Mouse (Mus musculus): ENCODE results near the gene Fbxl17. TPM values are rescaled to one million over a fixed set of nuclear protein-coding genes. Genes with fewer than 3 reads are reported as not detected.

Gene Fbxl17
- polyA plus RNA-seq, 1 experiment: 9.3 TPM

DNA sequence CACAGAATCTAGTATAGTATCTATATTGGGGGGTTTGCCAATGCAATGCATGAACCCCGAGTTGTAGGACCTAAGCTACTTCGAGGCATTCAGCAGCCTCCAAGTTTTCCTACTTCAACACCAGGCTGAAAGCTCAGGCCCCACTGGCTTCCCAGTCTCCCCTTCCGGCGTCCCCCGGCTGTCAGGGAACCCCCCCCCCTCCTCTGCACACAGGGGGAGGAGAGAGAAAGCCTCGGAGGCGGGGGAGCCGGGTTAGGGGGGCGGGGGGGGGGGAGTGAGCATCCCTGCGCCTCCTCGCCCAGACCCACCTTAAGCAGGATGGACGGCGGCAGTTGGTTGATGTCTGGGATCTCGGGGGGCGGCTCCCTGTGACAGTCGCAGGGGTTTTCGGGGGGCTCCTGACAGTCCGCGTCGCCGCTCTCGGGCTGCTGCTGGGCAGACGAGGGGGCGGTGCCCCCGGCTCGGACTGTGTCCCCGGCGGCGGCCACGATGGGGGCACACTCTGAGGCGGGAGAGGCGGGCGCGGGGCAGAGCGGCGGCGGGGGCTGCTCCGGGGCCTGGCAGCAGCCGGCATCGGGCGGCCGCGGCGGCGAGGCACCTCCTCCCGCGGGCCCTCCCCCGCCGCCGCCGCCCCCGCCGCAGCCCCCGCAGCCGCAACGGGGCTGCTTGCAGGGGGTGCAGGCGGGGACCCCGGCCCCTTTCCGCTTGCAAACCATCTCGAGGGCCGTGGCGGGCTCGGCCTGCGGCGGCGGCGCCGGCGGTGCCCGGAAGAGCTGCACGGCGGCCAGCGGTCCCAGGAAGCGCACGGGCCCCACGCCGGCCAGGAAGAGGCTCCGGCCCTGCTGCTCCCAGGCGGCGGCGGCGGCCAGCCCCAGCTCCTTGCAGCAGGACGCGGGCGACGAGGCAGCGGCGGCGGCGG, 841 bp downstream of the Fbxl17 start:
- H3ac ChIP-seq (ENCODE audit: control insufficient read depth, insufficient read length): peak overlapping the region; percentile 84
- peaks cover 38% of the 10 kb centered on the region for H3K79me2 ChIP-seq (ENCODE audit: control insufficient read depth, insufficient read depth)
- peak overlapping the region; percentile 31 for H3K4me3 ChIP-seq
- no peak for TF ChIP-seq CEBPB (IDR thresholded peaks at IDR 0.05; ENCODE audit: insufficient read depth, poor library complexity, severe bottlenecking)
- no peak for TF ChIP-seq E2F4 (IDR thresholded peaks at IDR 0.05; ENCODE audit: insufficient read depth)
- no peak for TF ChIP-seq MYOD1 (IDR thresholded peaks at IDR 0.05; ENCODE audit: control insufficient read depth in 1 of 3, insufficient read length in 2 of 3, low read depth in 2 of 3)
- no peak for TF ChIP-seq USF1 (IDR thresholded peaks at IDR 0.05; ENCODE audit: low read depth)
- TF ChIP-seq MAX (IDR thresholded peaks at IDR 0.05; ENCODE audit: low read depth): no peak
- no peak for TF ChIP-seq TCF12 (IDR thresholded peaks at IDR 0.05; ENCODE audit: insufficient read depth, poor library complexity, severe bottlenecking)
- peak overlapping the region; percentile 98 for H3K4me2 ChIP-seq (ENCODE audit: low read depth)
- no peaks in the 10 kb centered on the region for H3K27me3 ChIP-seq (ENCODE audit: control insufficient read depth, insufficient read depth, insufficient read length)
- no peaks in the 10 kb centered on the region for H3K36me3 ChIP-seq (ENCODE audit: control insufficient read depth, insufficient read depth)

DNA sequence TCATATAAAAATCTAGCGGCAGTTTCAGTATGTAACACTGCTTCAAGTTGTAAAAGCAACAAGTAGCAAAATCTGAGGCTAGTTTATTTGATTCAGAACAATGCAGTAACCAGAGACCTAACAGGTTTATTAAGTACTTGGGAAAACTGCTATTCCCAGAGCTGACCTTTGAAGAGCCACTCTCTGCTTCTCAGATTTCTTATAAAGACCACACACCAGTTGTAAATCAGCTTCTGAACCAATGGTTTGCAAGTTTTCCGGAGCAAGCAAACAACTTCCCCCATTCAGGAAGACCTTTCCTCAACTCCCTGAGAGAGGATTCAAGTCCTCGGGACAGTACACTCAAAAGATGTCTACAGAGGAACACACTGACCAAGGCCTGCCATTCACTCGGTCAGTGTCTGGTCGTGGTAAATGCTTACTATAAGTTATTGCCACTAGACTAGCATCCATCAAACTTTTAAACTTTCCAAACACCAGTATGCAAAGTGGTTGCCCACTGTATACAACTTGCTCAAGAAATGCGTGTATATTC, 1.6 kb downstream of the Fbxl17 start:
- Histone ChIP-seq H3ac (ENCODE audit: control insufficient read depth, insufficient read length) (peak overlapping the region; percentile 84), H3K36me3 (ENCODE audit: control insufficient read depth, insufficient read depth) (no peaks in the 10 kb centered on the region), H3K79me2 (ENCODE audit: control insufficient read depth, insufficient read depth) (peaks cover 45% of the 10 kb centered on the region), H3K4me3 (peak overlapping the region; percentile 31), H3K4me2 (ENCODE audit: low read depth) (peak overlapping the region; percentile 98), H3K27me3 (ENCODE audit: control insufficient read depth, insufficient read depth, insufficient read length) (no peaks in the 10 kb centered on the region)
- TF ChIP-seq SRF (IDR thresholded peaks at IDR 0.05; ENCODE audit: control insufficient read depth, insufficient read length, low read depth) (no peak), MYOD1 (IDR thresholded peaks at IDR 0.05; ENCODE audit: control insufficient read depth in 1 of 3, insufficient read length in 2 of 3, low read depth in 2 of 3) (no peak), POLR2AphosphoS2 (IDR thresholded peaks at IDR 0.05; ENCODE audit: insufficient read length, low read depth) (no peak), REST (IDR thresholded peaks at IDR 0.05; ENCODE audit: insufficient read depth, insufficient read length) (no peak), TCF3 (IDR thresholded peaks at IDR 0.05; ENCODE audit: insufficient read length, low read depth) (no peak), MAX (IDR thresholded peaks at IDR 0.05; ENCODE audit: low read depth) (no peak), MYOG (IDR thresholded peaks at IDR 0.05; ENCODE audit: control insufficient read depth in 1 of 3, insufficient read depth in 1 of 3, insufficient read length in 2 of 3, low read depth in 2 of 3) (no peak), E2F4 (IDR thresholded peaks at IDR 0.05; ENCODE audit: insufficient read depth) (no peak), CEBPB (IDR thresholded peaks at IDR 0.05; ENCODE audit: insufficient read depth, poor library complexity, severe bottlenecking) (no peak), POLR2A (IDR thresholded peaks at IDR 0.05; ENCODE audit: insufficient read length, low read depth) (no peak), USF1 (IDR thresholded peaks at IDR 0.05; ENCODE audit: low read depth) (no peak), TCF12 (IDR thresholded peaks at IDR 0.05; ENCODE audit: insufficient read depth, poor library complexity, severe bottlenecking) (no peak)

DNA sequence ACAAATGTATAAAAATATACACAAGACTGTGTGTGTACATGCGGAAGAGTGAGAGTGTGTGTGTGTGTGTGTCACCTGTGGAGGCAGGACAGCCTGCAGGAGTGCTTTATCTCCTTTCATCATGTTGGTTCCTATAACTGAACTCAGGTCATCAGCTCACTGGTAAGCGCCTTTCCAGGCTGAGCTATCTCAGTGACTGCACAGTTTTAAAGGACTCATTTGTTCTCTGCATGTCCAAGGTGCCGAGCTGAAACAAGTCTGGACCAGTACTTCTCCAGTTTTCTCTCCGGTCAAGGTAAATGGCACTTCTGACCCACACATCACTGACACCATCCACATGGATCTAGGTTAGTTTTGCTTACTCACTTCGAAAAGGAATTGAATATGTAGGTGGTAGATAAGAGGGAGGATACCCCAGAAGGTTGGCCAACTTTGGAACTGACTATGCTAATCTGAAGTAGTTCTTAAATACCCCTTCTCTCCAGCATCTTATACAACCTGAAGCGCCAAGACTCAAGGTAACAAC, 2.5 kb downstream of the Fbxl17 start:
- Histone ChIP-seq H3K27me3 (ENCODE audit: control insufficient read depth, insufficient read depth, insufficient read length) (no peaks in the 10 kb centered on the region), H3ac (ENCODE audit: control insufficient read depth, insufficient read length) (no peak overlapping the region), H3K4me2 (ENCODE audit: low read depth) (peak overlapping the region; percentile 98), H3K79me2 (ENCODE audit: control insufficient read depth, insufficient read depth) (peaks cover 50% of the 10 kb centered on the region), H3K4me3 (no peak overlapping the region), H3K36me3 (ENCODE audit: control insufficient read depth, insufficient read depth) (no peaks in the 10 kb centered on the region)
- TF ChIP-seq MYOG (IDR thresholded peaks at IDR 0.05; ENCODE audit: control insufficient read depth in 1 of 3, insufficient read depth in 1 of 3, insufficient read length in 2 of 3, low read depth in 2 of 3) (no peak), USF1 (IDR thresholded peaks at IDR 0.05; ENCODE audit: low read depth) (no peak)

DNA sequence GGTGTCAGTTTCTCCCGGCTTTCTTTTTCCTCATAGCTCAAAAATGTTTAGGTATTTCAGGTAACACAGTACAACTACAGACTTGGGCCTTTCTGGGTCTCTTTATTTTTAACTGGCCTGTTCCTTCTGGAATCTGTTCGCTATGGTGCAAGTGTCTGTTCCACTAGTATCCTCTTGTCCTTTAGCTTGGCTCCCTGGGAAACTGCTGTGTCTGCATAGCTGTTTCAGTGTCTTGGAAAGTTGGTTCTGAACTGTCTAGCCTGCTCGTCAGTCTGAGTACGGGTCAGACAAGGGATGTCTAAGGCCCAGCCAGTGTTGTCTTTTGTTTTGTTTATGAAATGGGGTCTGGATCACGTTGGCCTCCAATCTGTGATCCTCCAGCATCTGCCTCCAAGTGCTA, 3.7 kb downstream of the Fbxl17 start:
- TF ChIP-seq TCF3 (IDR thresholded peaks at IDR 0.05; ENCODE audit: insufficient read length, low read depth): no peak
- no peak for TF ChIP-seq POLR2AphosphoS2 (IDR thresholded peaks at IDR 0.05; ENCODE audit: insufficient read length, low read depth)
- no peak for TF ChIP-seq TCF12 (IDR thresholded peaks at IDR 0.05; ENCODE audit: insufficient read depth, poor library complexity, severe bottlenecking)
- TF ChIP-seq REST (IDR thresholded peaks at IDR 0.05; ENCODE audit: insufficient read depth, insufficient read length): no peak
- no peak for TF ChIP-seq USF1 (IDR thresholded peaks at IDR 0.05; ENCODE audit: low read depth)
- TF ChIP-seq SRF (IDR thresholded peaks at IDR 0.05; ENCODE audit: control insufficient read depth, insufficient read length, low read depth): no peak
- no peak for TF ChIP-seq MYOG (IDR thresholded peaks at IDR 0.05; ENCODE audit: control insufficient read depth in 1 of 3, insufficient read depth in 1 of 3, insufficient read length in 2 of 3, low read depth in 2 of 3)
- no peak for TF ChIP-seq MYOD1 (IDR thresholded peaks at IDR 0.05; ENCODE audit: control insufficient read depth in 1 of 3, insufficient read length in 2 of 3, low read depth in 2 of 3)
- Histone ChIP-seq H3K79me2 (ENCODE audit: control insufficient read depth, insufficient read depth) (peaks cover 50% of the 10 kb centered on the region), H3ac (ENCODE audit: control insufficient read depth, insufficient read length) (no peak overlapping the region), H3K27me3 (ENCODE audit: control insufficient read depth, insufficient read depth, insufficient read length) (no peaks in the 10 kb centered on the region), H3K36me3 (ENCODE audit: control insufficient read depth, insufficient read depth) (no peaks in the 10 kb centered on the region), H3K4me3 (no peak overlapping the region), H3K4me2 (ENCODE audit: low read depth) (no peak overlapping the region)

Measured in myocyte (in vitro differentiated cells).